Mouse (Mus musculus): ENCODE results near the gene Rgs4.
A peak's percentile ranks its signal among the peaks of the same experiment; 100 is the strongest.

The Rgs4 gene

DNA sequence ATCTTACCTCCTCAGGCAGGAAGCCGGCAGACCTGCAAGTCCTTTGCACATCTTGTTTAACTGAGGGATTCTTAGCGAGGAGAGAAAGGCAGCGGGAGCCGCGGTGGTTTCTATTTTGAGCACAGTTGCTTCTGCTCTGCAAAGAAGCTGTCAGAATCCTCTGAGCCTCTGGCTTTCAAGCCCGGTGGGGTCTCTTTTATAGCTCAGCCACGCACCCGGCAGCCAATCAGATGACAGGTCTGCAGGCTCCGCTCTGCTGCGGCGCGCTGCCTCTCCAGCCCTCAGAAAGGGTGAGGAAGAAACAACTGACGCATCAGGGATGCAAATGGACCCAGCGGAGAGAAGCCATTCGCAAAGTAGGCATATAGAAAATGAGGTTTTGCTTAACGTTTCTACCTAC, at the start of gene Rgs4:
Gene Rgs4, minus strand, starts transcription at position 170 of the 400 bp plus-strand sequence.
- DNase-seq (ENCODE audit: low spot score in 2 of 2) = peak in 1 of 2 experiments; percentile 23

DNA sequence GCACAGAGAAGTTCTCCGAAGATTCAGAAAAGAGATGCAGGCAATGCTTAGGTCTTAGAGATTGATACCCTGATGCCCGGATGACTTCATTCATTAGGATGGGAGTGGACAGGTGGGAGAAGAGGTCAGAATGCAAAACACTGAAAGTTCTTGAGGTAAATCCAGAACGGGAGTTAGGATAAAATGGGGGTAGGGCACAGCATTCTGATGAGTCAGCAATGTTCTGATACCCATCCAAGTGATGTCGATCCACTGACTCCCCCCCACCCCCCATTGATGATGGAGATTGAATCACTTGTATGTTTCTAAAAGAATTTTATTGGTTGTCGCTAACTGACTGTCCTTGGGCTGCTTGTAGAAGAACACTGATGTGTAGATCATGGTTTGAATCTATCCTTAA, 45.0 kb upstream of the Rgs4 start:
- DNase-seq (ENCODE audit: low spot score in 2 of 2) = no peak

DNA sequence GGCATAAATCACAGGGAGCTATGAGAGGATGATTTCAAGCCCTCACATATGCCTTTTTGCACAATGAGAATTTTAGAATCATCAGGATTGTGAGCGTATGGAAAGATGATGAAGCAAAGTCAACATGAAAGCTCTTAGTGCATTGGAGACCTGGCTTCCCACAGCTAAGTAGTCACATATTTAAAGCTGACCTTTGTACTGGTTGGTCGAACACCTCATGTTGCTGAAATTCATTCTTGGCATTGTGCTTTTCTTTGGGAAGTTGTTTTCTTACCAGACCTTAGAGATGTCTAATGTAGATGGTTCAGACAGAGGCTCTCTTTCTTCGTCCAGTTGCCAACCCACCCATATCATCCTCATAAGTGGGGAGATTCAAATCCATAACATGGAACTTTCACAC, 38.5 kb upstream of the Rgs4 start:
- DNase-seq (ENCODE audit: low spot score in 2 of 2) = no peak

DNA sequence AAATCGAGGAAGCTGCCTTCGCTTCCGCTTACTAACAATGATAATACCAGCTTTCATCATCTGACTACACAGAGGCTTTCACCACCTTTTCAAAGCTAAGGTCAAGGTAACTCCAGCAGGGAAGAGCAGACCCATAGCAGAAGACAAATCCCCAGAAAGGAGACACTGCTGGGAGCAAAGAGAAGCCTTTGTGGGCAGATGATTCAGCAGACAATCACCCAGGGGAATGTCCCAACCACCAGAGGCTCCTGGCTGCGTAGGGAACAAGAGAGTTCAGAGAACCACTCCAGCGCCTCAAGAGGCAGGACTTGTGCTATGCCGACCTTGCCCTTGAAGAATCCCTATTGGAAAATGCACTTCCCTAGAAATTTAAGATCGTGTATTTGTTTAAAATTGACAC, 29.1 kb upstream of the Rgs4 start:
- no peak for DNase-seq (ENCODE audit: low spot score in 2 of 2)

DNA sequence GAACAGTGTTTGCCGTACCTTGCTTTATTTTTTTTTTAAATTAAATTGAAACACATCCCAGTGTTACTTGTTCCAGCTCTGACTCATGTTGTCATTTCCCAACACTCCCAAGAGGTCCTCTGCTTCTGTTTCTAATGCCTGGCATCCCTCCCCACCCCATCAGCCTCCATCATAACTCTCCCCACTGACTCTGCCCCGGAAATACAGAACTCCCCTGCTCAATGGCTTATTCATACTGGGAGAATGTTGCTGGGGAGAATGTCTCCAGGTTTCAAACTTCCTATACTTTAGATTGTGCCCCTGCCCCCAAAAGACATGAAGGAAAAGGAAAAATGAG, 17.1 kb upstream of the Rgs4 start:
- no peak for DNase-seq (ENCODE audit: low spot score in 2 of 2)

DNA sequence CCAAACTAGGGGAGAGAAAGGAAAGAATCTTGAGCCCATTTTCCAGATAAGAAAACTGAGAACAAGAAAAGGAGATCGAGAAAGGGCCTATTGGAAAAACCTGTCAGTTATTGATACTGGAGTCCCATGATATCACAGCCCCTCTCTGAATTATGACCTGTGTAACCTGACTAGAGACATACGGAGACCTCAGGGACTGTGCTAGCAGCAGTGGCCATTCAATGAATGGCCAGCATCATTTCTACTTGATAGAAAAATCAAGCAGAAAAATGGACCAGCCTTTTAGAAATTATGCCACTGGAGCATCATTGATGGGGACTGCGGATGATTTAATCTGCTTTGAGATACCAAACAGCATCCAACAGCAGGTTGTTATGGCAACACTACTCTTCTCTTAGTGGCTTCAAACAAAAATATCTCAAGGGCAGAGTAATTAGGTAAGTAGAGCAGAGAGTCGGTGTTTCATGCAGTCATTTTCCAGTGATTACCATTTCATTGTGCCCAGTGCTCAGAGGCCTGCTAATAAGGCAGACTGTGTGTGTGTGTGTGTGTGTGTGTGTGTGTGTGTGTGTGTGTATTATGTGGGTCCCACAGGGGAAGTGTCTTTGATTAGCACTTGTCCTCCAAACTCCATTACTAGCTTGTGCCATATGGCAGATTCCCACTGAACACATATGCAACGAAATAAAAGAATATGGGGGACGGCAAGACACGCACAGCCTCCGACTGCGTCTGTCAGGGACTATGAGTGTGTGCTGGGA, 16.6 kb upstream of the Rgs4 start:
- no peak for DNase-seq (ENCODE audit: low spot score in 2 of 2)

DNA sequence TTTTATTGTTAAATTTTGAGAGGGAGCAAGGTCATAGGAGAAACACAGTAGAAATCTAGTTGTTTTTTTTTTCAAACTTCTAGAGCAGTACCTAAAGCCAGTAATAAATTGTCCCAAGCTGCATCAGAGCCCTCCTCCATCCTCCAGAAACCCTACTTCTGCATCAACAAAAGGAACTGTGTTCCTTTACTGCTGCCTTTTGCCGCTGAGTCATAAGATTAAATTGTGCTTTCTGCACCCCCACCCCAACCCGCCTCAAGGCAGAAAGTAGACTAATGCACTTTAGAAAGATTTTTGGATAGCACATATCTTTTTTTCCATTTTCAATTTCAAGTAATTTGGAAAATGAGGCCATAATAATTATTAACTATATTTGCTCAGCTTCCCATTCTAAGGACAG, 15.1 kb upstream of the Rgs4 start:
- no peak for DNase-seq (ENCODE audit: low spot score in 2 of 2)

DNA sequence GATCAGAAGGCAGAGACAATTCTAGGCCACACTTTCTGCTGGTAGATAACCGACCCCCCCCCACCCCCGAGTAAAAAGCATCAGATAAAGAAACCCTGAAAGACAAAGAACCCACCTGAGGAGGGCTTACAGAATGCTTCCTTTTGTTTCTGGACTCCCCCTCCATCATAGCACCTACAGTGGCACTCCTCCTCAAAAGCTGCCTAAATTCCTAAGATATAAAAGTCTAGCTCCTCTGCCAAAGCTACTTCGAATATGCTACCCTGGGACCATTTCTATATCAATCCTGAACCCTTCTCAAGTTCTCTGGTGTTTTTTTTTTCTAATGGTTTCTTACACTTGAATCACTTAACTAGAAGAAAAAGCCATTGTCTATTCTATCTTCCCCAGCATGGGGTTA, 9.1 kb upstream of the Rgs4 start:
- no peak for DNase-seq (ENCODE audit: low spot score in 2 of 2)

DNA sequence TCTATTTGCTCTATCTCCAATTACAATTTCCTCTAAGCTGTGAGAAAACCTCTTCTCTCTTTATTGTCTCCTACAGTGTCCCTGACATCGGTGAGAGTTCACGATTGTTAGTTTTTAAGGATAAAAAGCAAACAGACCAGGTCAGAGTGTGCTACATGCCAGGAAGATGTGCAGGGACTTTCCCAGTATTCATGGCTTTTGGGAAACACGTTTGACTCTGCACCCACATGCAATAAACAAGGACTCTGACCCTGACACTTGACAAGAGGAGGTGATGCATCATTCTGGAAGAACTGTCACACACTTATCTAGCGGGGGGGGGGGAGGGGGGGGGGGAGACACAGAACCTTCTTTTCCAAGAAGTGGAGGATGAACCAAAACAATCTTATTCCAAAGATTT, 5.0 kb upstream of the Rgs4 start:
- no peak for DNase-seq (ENCODE audit: low spot score in 2 of 2)

DNA sequence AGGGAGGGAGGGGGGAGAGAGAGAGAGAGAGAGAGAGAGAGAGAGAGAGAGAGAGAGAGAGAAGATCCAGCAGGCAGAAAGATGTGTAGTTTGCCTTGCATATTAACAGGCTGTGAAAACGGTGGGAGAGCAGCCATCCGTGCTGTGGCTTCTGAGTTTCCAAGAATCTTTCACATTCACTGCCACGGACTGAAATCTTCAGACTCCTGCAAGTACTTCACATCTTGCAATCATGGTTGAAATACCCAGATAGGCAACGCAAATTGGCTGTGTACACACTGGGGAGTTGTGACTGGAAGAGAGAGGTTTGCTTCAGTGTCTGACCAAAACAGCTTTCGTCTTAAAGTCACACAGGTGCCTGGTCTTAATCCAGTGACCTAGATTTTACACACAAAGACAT, 997 bp upstream of the Rgs4 start:
- DNase-seq (ENCODE audit: low spot score in 2 of 2) = no peak

DNA sequence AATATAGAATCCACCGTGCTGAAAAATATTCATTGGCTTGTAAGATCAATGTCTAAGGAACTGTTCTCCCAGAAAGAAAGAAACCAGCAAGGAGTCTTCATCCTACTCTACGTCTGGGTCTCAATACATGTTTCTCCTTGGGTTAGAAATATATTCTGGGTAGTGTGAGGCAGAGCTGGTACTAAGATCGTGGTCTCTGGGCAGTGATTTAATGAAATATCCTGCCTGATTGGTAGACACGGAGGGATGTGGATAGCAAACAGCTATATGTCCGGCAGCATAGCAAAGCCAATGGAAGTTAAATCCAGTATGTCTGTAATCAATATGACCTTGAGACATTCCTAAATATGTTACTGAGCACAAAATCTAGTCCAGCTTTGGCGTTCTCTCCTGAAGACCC, 460 bp upstream of the Rgs4 start:
- DNase-seq (ENCODE audit: low spot score in 2 of 2) = no peak

DNA sequence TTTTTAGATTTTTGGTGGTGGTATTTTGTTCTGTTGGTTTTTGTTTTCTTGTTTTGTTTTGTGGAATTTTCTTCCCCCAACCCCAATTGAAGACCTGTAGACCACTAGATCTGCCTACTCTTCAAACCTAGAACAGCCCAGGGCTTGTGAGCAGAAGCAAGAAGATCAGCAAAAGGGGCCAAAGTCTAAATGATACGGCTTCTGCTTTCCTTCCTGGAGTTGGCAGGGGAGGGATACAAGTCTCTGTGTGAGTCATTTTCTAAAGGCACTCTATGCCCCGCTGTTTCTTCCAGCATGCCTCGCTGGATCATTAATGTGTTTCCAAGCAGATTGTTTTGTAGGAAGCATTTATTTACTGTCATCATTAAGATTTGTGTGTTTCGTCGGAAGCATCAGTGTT, 6.3 kb downstream of the Rgs4 start:
- DNase-seq (ENCODE audit: low spot score in 2 of 2) = no peak

DNA sequence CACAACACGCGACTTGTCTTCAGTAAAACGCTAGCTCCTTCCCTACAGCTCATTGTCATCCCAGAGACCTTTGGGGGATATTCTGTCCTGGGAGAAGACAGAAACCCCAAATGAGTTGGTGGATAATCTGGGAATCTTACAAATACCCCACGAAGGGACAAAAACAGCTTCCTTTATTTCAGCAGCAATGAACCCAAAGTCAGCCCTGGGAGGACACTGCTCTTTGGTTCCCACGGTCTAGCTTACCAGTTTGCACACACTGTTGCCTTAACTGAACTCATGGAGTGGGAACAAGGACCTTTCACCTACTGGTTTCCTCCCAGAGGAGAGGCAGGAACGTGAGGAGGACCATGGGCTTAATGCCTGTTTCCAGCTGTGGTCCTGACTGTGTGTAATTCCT, 10.2 kb downstream of the Rgs4 start:
- no peak for DNase-seq (ENCODE audit: low spot score in 2 of 2)

DNA sequence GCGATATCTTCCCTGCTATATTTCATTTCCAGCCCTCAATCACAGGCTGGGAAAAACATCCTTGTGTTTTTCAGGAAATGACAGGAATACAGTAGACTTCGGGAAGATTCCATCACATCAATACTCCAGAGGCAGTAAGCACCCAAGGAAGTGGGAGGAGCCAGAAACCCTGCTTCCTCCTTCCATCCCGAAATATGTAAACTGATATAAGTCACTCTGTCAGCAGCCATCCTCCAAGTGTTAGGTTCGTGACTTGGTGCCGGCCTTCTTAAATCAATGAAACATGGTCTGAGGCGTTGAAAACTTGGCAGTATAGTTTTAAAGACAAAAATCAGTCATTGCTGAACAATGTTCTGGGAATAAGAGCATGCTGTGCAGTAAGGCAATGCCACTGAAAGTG, 11.3 kb downstream of the Rgs4 start:
- DNase-seq (ENCODE audit: low spot score in 2 of 2) = no peak

DNA sequence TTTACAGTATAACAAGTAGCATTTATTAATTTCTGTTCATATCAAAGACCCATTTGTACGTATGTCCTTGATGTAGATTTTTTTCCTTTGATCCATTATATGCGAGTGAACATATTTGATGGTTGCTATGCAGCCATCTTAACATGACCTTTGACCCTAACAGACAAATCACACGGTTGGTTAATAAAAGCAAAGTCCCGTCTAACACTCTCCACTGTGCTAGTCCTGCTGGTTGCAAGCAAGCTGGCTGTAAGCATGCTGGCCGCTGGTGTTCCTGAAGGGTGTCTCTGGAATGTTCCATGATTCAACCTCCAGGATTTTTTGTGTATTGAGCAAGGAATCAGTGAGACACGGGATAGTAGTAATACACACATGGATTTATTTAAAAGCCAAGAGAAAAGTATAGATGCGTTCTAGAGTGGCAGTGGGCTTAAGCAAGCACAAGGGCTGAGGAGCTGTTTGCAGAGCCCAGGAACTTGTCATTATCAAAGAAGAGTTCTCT, 16.8 kb downstream of the Rgs4 start:
- DNase-seq (ENCODE audit: low spot score in 2 of 2) = no peak

DNA sequence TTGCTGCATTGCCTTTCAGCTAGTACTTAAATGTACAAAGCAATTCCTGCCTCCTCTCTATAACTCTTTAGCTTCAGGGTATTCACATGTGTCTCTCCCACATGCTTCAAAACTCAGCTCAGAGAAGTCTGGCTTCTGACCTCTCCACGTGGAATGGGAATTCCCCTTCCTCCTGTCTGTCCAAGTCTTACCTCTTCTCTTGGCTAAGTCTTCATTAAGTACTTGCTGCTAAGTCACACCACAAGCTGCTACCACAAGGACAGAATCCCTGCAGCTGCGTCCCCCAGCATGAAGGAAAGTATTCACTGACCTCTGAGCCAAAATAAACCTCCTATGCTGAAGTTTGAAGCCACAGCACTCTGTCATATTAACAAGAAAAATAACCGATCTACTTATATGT, 21.1 kb downstream of the Rgs4 start:
- no peak for DNase-seq (ENCODE audit: low spot score in 2 of 2)

DNA sequence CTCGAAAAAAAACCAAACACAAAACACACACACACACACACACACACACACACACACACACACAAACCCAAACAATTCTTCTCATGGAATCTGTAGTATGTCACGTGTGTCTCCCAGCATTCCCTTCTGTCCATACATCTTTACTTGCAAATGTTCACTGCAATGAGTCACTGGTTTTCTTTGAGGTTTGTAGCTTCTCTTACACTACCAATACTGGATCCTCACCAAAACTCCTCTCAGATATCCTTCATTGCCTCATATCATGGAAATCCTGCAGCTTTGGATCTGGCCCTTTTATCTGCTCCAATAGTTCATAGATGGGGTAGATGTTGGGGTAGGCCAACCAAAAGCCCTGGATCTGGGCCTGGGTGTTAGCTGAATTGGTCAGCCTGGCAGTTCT, 25.6 kb downstream of the Rgs4 start:
- no peak for DNase-seq (ENCODE audit: low spot score in 2 of 2)

DNA sequence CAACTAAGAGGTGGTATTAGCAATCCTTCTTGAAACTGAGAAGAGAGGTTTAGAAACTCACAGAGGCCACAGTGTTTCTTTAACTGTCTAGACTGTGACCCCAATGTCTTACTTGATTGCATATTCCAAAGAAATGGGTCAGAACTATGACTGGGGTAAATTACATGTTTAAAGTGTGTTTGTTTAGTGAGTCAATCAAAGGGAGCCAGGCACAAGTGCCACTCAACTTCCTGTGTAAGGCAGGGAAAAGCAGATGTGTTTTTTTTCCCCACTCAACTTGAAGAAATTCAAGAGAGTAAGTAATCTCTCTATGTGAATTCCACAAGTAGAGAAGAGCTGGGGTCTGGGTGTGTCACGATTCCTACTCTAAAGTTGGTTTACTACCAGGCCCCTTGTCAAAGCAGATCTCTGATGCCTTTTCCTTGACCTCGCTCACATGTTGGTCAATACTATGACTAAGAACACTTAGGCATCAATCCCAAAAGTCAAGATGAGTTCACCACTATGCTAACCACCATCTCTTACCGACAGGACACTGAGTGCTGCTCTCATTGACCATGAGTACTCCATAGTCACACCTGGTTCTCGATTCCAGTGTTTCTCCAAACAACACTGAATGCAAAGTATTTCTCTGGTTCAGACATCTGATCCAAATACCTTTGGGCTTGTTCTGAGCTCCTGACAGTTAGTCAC, 42.9 kb downstream of the Rgs4 start:
- no peak for DNase-seq (ENCODE audit: low spot score in 2 of 2)

DNA sequence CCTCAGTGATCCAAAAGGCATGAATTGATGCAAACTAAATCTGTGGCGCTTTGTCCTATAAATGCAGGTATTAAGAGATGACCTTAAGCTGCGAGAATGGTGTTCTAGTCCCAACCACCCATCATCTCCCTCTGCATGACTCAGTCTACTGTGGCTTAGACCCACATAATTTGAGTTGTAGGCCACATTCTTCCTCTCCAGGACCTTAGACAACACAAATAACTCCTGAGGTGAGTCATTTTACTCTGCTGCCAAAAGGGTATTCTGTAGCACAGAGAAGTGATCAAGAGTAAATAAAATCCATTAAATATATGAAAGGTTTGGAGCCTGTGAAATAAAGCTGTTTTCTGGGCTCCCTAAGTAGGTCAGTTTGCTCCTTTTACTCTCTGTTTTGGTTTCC, 48.3 kb downstream of the Rgs4 start:
- DNase-seq (ENCODE audit: low spot score in 2 of 2) = no peak

DNA sequence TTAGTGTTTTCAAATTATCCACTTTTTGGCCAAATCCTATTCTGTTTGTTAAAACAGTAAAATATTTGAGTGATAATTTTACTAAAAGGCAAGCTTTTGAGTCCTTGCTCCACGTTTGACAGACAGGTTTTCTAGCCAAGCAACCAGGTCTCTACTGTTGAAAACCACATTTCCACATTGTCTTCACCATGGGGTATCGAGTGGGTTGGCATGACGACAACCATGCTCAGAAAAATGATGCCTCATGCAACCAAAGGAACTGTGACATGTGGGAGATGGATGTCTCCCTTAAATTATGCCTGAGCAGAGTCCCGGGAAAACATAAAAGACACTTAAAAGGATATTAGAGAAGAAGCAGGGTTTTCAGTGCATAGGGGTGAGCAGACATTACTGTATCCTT, 50.2 kb downstream of the Rgs4 start:
- DNase-seq (ENCODE audit: low spot score in 2 of 2) = no peak

DNA sequence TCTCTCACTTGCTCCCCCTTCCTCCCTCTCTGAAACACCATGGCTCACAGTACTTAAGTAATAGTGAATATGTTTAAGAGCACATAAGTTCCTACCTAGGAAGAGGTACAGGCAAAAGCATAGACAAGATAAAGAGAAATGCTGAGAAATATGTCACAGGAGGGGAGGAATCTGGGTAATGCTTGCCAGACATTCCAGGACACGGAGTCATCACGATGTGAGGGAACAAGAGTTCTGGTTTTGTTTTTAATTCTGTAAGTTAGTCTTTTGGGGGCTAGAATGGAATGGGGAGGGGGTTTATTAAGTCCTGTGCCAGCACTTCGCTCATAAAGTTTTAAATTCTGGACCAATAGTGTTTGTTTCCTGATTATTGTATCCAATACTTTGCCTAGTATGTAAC, 52.1 kb downstream of the Rgs4 start:
- no peak for DNase-seq (ENCODE audit: low spot score in 2 of 2)

DNA sequence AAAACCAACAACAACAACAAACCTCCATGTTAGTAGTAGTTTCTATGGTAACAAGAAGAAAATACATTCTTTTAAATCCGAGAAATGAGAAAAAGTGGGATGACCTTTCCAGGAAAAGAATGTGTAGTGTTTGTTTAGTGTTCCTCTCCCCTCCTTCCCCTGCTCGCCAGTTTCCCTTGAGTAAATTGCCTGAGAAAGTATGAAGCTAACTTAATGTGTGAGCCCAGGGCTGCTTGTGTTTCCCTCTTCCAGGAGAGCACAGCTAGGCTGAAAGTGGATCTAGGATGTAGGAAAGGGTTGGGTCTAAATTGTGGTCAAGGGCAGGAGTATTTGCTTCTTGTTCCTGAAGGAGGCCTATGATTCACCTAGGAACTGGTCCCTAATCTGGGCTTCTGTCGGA, 53.9 kb downstream of the Rgs4 start:
- no peak for DNase-seq (ENCODE audit: low spot score in 2 of 2)

DNA sequence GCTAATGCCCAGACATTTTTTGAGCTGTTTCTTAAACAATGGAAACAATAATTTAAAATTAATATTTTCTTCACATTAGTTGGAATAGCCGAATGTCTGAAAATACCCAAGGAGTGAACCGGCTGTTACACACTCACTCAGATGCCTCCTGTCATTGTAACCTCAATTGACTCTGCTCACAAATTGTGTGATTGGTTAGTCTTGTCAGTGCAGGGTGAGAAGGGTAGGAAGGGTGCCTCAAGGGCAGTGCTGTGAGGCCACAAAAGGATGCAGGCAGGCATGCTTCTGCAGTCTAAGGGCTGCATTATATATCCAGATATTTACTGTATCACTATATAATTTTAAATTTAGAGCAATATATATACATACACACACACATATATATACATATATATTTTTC, 54.4 kb downstream of the Rgs4 start:
- no peak for DNase-seq (ENCODE audit: low spot score in 2 of 2)
